Mouse (Mus musculus) cerebellum, postnatal 4 days (tissue): ENCODE measurements around the gene H2-T22.
"Not testable (repeated sequence)": the region's sequence is repeated elsewhere in the genome, so short reads cannot be mapped to it uniquely, and the experiment has no call there.

Experiments
- DNase-seq, 2 experiments: peaks; one replicate each; pipeline ENCODE4 v3.0.0; 2022; ENCODE audit warnings: low spot score in 2 of 2, mixed read lengths in 1 of 2

Gene H2-T22

DNA sequence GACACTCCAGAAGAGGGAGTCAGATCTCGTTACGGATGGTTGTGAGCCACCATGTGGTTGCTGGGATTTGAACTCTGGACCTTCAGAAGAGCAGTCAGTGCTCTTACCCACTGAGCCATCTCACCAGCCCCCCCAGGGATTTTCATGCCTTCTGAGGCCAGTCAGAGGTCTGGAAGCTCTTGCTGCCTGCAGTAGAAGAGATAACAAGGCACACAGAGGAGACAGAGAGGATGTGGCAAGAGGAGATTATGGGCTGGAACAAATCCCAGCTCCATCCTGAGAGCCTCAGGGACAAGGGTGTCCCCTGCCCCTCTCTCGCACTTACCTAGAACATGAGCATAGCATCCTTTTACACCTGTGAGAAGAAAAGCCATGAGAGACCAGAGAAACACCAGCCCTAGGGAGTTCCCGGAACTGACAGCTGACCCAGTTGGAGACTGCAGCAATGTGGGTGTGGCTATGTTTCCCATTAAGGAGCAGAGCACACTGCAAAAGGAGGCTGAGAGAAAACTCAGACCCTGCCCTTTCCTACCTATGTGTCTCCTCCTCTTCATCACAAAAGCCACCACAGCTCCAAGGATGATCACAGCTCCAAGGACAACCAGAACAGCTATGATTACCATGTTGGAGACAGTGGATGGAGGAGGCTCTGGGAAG is 12.4 kb downstream of the H2-T22 start:
- DNase-seq, result not testable (repeated sequence)

DNA sequence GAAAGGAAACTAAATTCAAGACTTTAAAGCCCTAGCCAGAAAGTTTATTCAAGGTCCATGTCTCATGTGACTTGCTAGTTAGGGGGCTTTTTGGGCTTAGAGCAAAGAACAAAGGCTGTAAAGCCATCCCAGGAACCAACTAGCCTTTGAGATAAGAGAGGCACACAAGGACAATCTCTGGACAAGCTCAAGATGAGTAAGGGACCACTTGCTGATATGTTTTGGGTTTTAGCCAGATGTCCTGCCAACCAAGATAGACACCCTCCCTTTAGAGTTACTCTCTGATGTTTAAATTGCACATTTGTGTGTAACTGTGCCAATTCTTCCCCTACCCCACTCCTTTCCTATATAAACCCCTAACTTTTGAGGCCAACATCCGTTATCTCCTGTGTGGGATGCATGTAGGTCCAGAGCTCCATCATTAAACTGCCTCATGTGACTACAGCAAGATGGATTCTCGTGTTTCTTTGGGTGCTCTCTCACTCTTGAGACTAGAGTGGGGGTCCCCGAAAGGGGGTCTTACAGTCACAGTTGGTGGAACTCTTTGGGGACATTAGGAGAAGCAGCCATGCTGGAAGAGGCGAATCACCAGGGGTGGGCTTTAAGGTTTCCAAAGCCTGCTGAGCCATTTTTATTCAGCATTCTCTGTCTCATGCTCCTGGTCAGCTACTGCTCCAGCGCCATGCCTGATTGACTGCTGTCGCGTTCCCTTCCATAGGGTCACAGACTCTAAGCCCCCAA is 13.5 kb downstream of the H2-T22 start:
- DNase-seq, result no peak

DNA sequence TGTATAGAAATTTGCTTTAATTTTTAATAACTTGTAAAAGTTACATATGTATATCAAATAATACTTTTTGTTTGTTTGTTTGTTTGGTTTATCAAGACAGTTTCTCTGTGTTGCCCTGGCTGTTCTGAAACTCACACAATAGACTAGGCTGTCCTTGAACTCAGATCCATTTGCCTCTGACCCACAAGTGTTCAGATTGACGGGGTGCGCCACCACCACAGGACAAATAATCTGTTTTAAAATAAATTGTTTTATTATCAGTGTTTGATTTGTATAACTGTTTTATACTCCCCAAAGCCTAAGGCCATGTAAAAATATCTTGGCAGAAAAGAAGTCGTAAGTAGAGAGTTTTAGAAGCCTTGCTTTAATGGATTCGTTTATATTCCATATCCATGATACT is 14.9 kb downstream of the H2-T22 start:
- DNase-seq, result no peak

DNA sequence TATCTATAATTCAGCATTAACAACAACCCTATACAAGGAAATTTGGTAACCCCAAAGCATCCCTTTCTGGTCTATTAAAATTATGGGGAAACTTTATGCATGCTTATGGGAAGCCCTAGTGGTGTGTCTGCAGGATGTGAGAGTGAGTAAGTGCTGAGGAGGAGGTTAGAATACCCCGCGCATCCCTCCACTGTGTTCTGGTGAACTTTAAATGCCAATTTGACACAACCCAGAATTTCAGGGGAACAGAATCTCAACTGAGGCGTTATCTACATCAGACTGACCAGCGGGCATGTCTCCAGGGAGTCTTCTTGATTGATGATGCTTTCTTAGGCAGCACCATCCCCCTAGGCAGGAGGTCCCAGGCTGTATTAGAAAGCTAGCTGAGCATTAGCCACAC is 16.6 kb downstream of the H2-T22 start:
- no peak for DNase-seq

DNA sequence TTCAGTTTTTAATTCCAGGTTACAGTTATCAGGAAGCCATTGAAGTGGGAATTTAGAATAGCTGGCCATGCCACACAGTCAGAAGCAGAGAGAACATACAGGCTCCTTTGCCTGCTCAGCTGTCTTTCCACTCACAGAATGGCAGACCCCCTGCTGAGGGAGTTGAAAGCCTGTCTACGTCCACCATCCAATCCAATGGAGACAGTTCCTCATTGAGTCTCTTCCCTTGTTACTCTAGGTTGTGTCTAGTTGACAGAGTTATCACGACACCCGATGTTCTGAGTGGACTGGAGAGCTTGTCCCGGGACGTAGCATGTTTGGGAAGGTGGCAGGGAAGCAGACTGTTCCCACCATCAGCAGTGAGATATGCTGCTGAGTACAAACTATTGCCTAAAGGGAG is 17.4 kb downstream of the H2-T22 start:
- DNase-seq, result no peak

DNA sequence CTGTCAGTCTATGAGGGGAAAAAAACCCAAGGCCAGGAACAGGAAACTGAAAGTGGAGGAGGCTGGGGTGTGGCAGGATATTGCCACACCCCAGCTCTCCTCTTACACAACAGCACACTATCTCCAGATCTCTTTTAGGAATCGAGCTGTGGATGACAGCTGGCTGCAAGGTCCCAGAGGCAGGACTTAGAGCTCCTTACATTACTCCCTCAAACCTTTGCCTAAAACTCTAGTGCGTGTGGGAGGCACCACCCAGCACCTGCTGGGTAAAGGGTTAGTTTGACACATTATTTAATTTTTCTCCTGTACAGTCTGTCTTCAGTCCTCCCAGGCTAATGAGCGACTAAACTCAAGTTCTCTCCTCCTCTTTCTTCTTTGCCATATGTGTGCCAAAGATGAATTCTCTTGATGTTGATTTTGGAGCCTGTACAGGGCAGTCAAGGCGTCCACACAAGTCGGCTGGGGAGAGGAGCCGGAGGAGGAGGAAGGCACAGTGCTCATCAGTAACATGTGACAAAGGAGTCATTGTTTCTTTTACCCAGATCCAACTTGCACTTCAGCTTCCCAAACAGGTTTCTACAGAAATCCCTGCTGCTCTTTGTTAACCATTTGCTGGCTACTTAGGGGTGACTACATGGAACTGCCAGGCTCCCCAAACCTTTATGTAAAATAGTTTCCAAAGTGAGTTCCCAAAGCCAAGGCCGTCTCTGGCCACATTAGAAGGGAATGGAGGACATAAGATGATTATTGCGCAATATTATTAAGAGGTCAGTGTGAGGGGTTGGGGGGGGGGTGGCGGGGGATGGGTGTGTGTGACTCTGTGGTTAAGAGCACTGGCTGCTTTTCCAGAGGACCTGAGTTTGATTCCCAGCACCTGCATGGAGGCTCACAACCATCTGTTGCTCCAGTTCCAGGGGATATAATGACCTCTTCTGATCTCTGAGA is 18.6 kb downstream of the H2-T22 start:
- no peak for DNase-seq

DNA sequence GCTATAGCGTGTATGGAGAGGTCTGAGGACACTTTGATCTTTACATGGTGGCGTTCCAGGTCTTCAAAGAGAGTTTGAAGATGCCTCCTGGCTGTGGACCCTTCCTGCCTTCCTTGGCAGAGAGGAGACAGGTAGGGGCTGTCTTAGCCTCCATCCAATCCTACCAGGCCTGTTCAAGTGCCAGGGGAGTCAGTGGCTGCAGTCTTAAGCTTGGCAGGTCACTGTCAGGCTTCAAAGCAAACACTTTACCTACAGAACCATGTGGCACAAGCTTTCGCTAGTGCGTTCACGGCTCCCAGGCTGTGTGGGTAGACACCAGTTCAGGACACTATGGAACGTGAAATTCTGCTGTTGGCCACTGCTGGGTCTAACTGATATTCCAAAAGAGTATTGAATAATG is 19.6 kb downstream of the H2-T22 start:
- no peak for DNase-seq

DNA sequence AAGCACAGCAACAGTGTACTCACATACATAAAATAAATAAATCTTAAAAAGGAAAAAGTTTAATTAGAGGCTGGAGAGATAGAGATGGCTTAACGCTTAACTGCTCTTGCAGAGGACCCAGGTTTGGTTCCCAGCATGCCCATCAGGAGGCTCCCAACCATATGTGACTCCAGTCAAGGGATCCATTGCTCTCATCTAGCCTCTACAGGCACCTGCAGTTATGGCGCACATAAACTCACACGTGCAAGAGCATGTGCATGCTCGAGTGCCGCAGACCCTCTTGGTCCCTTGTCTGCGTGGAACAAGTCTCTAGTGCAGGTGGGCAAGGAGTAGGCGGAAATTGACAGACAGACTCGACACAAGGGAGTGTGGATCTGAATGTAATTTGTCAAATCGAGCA is 20.4 kb downstream of the H2-T22 start:
- DNase-seq, result no peak

DNA sequence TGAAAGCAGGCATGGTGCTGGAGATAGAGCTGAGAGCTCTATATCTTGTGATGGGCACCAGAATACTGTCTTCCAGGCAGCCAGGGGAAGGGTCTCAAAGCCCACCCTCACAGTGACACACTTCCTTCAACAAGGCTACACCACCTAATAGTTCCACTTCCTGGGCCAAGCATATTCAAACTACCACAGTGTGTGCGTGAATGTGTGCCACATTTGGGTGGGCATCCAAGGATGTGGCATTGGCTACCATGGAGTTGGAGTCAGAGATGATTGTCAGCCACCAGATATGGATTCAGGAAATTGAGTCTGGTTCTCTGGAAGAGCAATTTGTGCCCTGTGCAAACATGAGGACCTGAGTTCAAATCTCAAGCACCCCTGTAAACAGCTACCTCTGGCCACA is 21.2 kb downstream of the H2-T22 start:
- no peak for DNase-seq

DNA sequence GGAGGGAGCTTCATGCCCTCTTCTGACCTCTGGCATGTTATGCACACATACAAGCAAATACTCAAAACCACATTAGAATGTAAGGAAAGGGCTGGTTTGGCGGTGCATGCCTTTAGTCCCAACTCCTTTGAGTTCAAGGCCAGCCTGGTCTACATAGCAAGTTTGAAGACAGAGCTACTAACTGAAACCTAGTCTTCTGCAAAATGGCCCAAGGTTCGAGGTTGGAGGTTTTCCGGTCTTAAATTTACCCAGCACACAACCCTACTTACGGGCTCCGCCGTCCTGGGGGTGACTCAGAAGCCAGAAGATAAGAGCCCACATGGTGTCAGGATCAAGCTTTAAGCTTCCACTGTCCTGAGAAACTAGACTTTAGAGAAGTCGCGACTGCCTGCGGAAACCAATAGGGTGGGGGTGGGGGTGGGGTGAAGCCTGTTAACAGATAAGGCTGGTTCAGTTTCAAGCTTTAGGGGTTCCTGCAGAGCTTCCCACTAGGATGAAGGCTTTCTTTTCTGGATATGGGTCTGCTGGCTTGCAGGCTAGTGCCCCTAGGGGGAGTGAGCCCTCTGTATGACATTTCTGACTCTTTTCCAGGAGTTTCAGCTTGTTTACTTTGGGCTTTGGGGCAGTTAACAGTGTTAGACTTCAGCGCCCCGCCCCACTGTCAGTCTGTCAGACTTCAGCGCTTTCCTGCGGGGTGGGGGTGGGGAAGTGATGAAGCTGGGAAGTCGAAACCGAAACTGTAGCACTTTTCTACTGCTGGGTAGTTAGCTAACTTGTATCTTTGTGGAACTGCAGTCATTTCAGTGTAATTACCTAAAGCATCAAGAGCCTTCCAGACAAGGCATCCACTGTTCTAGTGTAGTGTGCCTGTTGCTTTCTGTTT is 22.1 kb downstream of the H2-T22 start, which contains the start of gene H2-T24:
Gene H2-T24 (minus strand): TSS at position 370 of the 883 bp plus-strand sequence.
- no peak for DNase-seq

DNA sequence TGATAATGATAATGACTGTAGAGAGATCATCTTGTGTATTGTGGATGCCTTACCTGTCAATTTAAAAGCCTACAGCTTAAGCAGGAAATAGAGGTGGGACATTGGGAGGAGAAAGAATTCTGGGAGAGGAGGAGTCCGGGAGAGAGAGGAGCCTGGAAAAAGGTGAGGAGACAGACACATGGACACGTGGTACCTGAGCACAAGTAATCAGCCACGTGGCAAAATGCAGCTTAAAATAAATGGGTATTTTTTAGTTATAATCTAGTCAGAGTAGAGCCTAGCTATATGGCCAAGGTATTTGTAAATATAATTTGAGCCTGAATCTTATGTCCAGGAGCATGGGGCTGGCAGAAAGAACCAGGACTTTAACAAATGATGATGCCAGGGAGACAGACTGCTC is 23.0 kb downstream of the H2-T22 start:
- no peak for DNase-seq

DNA sequence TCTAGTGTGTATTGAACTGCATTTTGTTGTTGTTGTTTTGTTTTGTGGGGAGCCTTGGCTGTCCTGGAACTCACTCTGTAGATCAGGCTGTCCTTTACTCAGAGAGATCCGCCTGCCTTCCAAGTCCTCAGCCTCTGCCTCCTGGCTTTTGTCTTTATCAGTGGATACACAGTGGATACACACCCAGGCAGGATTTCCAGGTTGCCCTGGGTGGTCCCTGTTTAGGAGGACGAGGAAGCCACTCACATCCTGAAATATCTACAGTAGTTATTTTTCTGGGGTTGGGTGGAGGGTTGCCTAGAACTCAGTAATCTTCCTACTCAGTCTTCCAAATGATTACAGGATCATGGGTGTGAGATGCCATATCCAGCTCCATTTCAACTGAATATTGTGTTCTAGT is 23.6 kb downstream of the H2-T22 start:
- no peak for DNase-seq

DNA sequence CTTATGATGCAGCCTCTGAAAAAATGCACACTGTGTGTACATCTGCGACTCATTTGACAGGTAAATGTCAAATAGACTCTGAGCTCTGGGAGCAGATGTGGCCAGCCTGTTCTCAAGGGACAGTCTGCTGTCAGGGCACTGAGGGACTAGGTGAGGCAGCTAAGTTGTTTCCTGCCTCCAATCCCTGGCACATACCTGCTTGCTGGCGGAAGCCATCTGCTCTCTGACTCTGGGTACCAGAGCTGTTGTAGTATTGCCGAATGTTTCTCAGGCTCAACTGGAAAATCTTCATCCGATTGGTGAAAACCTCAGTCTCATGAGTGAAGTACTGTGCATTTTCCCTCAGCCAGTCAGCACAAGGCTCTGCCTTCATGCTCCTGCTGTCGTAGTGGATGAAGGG is 25.5 kb downstream of the H2-T22 start:
- DNase-seq, result no peak

DNA sequence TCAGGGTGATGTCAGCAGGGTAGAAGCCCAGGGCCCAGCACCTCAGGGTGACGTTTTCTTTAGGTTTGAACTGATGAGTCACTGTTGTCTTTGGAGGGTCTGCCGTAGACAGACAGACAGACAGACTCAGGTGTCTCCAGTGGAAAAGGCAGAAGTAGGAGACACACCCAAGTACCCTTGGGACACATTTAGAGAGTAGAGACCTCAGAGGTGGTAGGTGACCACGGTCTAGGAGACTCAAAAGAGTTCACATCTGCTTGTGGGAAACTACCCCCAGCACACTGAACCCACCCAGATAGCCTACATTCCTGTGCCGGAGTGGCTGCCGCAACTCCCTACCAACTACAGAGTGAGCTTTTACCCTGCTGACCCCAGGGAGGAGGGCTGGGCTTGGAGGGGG is 27.6 kb downstream of the H2-T22 start:
- no peak for DNase-seq

DNA sequence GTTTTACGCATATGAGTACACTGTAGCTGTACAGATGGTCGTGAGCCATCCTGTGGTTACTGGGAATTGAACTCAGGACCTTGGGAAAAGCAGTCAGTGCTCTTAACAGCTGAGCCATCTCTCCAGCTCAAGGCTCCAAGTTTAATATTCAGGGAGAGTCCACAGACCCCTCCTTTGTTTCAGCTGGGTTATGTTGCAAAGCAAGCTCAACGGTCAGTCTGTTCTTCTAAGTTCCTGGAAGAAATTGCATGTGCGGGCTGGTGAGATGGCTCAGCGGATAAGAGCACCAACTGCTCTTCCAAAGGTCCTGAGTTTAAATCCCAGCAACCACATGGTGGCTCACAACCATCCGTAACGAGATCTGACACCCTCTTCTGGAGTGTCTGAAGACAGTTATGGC is 38.1 kb downstream of the H2-T22 start:
- not testable (repeated sequence) for DNase-seq

DNA sequence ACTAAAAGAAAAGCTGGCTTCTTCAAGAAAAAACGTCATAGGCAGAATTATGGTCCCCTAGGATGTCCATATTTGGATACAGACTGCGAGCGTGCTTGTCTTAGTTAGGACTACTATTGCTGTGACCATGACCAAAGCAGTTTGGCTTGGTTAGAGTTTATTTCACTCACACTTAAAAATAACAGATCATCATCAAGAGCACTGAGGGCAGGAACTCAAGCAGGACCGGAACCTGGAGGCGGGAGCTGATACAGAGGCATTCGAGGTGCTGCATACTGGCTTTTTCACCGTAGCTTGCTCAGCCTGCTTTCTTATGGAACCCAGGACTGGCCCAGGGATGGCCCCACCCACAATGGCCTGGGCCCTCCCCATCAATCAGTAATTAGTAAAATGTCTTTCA is 39.2 kb downstream of the H2-T22 start:
- DNase-seq, result no peak

DNA sequence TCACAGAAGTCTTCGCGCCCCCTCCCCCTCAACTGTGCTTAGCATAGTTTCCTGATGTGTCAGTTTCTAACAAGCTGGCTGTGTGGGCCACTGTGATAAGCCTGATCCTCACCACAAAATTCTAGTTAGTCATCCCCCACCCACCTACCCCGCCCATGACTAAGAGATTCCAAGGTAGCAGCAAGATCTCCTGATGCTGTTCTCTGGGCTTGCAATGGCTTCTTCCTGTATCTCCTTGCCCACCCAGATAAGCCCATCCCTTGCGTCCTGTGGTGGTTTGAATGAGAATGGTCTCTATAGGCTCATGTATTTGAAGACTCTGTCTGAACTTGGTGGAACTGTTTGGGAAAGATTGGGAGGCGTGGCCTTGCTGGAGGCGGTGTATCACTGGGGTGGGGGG is 40.6 kb downstream of the H2-T22 start:
- no peak for DNase-seq

DNA sequence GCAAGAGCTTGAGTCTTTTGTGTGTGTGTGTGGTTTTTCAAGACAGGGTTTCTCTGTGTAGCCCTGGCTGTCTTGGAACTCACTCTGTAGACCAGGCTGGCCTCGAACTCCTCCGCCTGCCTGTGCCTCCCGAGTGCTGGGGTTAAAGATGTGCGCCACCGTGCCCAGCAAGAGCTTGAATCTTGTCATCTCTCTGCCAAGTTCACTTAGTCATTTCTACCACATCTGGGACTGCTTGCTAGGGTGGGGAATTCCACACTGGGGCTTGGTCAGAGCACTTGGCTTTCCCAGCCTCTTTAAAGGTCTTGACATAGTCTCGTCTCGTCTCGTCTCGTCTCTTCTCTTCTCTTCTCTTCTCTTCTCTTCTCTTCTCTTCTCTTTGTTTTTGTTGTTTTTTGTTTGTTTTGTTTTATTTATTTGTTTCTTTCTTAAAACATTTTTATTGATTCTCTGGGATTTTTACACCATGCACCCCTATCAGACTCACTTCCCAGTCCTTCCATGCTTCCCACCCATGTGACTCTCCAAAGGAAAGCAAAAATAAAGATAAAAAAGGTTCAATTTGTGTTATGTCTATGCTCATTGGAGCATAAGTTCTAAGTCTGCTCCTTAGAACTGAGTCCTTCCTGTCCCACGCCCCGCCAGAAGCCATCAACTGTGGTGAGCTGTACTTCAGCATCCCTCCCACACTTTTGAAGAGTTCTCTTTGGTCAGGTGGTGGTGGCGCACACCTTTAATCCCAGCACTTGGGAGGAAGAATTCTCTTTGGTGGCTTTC is 41.2 kb downstream of the H2-T22 start:
- DNase-seq, result no peak

DNA sequence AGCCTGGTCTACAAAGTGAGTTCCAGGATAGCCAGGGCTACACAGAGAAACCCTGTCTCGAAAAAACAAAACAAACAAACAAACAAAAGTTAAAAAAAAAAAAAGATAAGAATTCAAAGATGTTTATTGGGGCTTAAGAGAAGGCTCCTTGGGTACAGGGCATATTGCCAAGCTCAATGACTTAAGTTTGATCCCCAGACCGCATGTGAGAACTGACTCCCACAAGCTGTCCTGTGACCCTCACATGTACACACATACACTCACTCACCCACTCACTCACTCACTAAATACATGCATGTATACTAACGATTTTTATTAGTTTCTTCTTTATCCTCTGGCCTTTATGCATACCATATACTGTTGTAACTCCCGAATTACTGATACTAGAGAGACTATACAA is 42.2 kb downstream of the H2-T22 start:
- DNase-seq, result no peak

DNA sequence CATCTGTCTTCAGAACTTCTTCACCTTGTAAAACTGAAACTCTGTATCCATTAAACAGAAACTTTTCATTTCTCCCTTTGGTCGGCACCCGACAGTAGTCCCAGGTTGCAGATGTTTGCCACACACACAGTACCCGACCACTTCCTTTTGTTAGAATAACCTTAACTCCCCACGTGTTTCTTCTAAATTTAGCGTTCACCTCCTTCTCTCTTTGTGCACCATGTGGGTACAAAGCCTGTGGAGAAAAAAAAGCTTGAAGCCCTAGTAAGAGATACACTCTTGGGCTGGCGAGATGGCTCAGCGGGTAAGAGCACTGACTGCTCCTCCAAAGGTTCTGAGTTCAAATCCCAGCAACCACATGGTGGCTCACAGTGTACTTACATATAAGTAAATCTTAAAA is 43.2 kb downstream of the H2-T22 start:
- DNase-seq, result no peak
